Mouse (Mus musculus) bone marrow, adult 2 months (tissue): ENCODE data around the gene Dennd1a.

ENCODE experiments used
- CTCF ChIP-seq: fragments of 200-500 bp; IDR thresholded peaks from 2 replicates; pipeline ENCODE4 v1.5.1; 2011; ENCODE audit warnings: low read length, control low read depth; ENCODE audit not compliant: control insufficient read depth, insufficient read depth
- POLR2A ChIP-seq: fragments of 200-500 bp; IDR thresholded peaks from 2 replicates; pipeline ENCODE4 v1.6.1; 2011; ENCODE audit warnings: low read depth, mild to moderate bottlenecking, control low read depth, low read length, borderline replicate concordance; ENCODE audit not compliant: control insufficient read depth

GRCm38 (mm10) chr2:38211426-38211825 lies 75.8 kb downstream of the Dennd1a start:
- TF ChIP-seq CTCF (no peak), POLR2A (no peak)
